Mouse (Mus musculus): ENCODE measurements around the gene Camsap1.

The Camsap1 gene

GRCm38 (mm10) chr2:25983159-25983907, at the start of gene Camsap1:
Gene Camsap1, minus strand, starts transcription at chr2:25983282.
- DNase-seq (ENCODE audit: low read depth, low spot score), result peak; percentile 100

DNA sequence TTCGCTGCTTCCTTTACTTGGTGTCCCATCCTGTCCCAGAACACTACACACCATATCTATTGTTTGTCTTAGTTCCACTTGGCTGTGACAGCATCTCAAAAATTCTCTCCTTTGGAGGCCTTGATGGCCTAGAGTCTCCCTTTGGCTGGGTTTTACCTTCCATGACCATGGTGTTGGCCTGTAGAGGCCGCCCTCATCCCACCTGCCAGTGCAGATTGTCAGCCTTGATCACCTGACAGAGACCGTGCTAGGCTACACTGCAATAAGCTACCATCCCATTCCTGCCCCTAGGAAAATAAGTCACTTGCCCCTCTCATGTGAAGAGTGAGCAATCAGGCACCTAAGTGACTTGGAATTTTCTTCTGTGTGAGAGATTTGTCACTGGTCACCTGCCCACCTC, 47.2 kb upstream of the Camsap1 start:
- DNase-seq (ENCODE audit: low read depth, low spot score), result no peak

DNA sequence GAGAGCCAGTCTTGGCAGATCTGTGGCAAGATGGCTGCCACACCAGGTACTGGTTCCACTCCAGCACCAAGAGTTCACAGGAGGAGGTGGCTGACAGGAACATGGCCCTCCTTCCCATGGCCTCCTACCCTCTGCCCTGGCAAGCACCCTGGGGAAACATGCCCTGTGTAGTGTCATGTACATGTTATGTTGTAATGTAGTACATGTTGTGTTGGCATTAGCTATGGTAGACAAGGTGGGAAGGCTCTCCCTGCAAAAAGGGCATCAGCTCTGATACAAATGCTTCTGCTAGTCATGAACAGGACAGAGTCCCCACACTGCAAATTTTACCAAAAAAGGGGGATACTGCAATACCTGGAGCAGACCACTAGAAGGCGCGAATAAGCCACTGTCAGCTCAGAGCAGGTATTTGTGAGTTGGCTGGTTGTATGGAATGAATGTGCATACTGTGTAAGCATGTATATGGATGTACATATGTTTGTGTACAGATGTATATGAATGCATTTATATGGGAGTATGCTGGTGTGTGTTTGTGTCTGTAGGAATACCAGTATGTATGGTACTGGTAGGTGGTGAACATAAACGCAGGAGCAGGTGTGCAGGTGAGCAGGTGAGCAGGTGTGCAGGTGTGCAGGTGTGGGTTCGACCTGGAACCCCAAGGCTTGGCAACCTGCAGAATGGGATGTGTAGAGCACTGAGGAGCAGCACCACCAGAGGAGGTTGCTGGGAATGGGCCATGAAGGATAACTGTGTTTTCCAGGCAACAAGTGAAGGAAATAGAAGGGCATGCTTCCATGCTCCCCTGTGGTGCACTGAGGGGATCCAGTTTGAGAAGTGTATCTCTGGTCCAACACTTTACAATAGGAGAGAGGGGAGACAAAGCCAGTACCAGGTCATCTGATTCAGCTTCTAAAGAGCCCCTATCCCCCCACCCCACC, 41.3 kb upstream of the Camsap1 start:
- peak; percentile 58 for DNase-seq (ENCODE audit: low read depth, low spot score)

DNA sequence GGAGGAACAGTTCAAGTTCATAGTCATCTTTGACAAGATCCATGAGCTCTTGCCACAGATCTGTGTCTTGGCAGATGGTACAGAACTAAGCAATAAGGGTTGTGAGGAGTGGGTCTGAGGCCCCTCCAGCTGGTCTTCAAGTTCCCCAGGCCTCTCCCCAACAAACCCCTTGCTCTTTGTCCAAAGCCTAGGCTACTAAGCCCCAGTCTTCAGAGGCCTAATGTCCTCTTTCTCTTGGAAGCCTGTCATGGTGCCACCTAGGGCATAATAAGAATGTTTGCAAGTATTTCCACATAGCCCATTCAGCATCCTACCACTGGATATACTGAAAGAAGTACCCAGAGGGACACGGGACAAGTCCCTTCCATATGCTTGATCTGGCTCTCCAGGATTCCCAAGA, 39.5 kb upstream of the Camsap1 start:
- DNase-seq (ENCODE audit: low read depth, low spot score), result no peak

DNA sequence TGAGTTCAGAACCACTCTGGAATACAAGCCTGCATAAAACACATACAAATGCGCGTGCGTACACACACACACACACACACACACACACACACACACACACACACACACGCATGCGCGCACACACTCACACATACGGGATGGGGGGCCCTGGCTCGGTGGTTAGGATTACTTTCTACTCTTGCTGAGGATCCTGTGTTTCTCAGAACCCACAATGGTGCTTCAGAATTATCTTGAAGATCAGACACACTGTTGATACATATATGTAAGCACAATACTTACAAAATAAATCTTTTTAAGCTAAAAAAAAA, 39.1 kb upstream of the Camsap1 start:
- DNase-seq (ENCODE audit: low read depth, low spot score), result no peak

DNA sequence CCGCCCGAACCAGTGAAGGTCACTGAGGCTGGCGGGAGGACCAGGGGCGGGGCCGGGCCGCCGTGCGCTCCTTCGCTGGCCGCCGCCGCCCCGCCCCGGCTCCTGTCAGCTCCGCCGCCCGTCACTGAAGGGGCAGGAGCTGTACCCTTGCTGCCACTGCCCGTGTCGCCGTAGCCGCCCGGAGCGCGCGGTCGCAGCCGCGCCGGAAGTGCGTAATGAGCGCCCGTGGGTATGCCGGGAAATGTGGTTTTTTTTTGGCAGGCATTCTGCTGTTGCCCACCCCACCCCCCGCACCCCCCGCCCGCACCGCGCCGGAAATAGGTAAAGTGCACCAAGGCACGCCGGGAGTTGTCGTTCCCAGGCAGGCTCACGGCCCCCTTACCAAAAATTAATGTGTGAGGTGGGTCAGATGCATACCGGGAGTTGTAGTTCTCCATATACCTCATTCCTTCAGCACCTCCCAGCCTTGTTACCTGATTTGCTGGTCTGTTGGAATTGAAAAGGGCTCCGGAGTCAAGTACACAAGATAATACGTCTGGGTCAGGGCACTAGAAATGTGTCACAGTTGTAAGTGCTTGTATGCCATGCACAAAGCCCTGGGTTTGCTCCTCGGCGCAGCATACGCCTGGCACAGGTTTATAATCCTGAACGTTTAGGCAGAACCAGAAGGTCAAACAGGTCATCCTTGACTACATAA, 38.6 kb upstream of the Camsap1 start, which contains the start of gene Ubac1:
TSS of gene Ubac1 (minus strand) at position 187 of the 697 bp plus-strand sequence.
- DNase-seq (ENCODE audit: low read depth, low spot score), result peak; percentile 96

GRCm38 (mm10) chr2:26020714-26021560, 37.9 kb upstream of the Camsap1 start:
- peak; percentile 25 for DNase-seq (ENCODE audit: low read depth, low spot score)

DNA sequence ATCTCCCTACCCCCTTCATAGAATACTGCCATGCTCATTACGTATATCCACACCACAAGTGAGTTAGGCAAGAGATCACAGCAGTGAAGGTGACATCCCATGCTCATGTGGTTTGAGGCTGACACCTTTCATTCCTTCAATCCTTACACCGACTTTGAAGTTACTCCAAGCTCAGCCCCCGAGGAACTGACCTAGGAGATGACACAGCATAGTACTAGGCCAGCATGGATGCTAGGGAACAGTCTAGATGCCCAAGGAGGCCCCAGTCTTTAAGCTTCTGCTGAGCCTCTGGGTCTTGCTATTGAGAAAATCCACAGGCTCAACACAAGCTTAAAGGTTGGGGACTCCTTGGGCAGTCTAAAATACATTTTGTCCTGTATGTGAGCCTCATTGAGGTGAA, 36.8 kb upstream of the Camsap1 start:
- DNase-seq (ENCODE audit: low read depth, low spot score), result no peak

- no peak for DNase-seq (ENCODE audit: low read depth, low spot score)
These were observed 34.2 kb upstream of the Camsap1 start for GRCm38 (mm10) chr2:26017326-26017725.

DNA sequence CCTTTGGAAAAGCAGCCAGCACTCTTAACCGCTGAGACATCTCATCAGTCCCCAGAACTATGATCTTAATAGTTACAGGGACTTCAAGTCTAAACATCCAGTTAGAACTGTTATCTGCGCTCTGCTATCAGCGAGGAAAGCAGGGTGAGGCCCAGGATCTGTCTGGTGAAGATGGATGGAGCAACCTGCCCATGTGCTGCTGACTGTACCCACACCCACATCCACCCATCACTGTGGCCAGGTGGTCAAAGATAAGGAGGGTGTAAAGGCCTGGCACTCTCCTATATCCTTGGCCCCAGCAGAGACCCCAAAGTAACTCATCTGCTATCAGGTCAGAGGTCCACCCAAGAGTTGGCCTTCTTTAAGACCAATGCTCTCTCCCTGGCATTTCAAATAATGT, 30.6 kb upstream of the Camsap1 start:
- DNase-seq (ENCODE audit: low read depth, low spot score), result no peak

DNA sequence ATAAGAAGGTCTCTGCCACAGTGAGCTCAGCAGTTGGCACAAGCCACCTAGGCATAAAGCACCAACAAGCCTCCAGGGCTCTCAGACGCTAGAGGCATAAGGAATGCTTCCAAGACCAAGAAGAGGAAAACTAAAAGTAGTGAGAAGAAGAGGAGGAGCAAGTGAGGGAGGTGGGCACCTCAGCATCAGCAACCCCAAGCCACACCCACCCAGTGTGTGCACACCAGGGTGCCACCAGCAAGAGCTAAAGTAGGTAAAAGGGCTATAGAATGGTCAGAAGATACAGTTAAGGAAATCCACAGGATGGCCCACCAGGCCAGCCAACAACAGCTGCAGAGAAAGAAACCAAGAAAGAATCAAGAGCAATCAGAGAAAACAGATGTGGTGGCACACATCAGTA, 28.3 kb upstream of the Camsap1 start:
- no peak for DNase-seq (ENCODE audit: low read depth, low spot score)

GRCm38 (mm10) chr2:26002001-26002400, 18.9 kb upstream of the Camsap1 start:
- no peak for DNase-seq (ENCODE audit: low read depth, low spot score)

DNA sequence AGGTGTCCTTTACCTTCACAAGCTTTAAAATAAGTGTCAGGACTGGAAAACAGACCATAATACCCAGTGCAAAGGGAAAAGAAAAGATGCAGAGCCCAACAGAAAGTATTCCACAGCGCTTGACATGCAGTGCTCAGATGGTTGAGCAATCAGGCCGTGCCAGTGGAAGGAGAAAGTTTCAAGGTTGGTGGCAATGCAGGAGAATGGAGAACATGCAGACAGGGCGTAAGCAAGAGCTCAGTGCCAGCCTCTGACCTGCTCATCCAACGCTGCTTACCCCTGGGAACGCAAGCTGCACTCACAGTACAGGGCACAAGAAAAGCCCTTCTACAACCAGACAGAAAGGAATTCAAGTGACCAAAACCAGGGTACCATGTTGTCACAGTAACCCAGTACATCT, 18.1 kb upstream of the Camsap1 start:
- DNase-seq (ENCODE audit: low read depth, low spot score), result no peak

GRCm38 (mm10) chr2:25997716-25998115, 14.6 kb upstream of the Camsap1 start:
- no peak for DNase-seq (ENCODE audit: low read depth, low spot score)

DNA sequence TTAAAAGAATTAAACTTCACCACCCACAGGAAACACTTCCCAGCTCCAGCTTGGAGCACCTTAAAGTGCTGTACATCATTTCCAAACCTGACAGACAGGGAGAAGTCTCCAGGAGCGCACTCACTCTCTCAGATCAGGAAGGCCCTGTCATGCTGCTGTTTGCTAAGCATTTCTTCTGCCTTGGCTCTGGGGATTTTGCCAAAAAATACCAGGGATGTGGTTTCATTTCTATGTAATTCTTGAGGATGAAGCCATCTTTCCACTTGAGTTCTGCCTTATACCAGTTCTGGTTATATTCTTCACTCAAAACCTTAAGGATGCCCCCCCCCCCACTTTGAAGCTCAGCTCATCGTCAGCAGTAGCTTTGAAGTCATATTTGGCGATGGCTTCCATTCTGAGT, 11.7 kb upstream of the Camsap1 start:
- DNase-seq (ENCODE audit: low read depth, low spot score), result no peak

GRCm38 (mm10) chr2:25992285-25992684, 9.2 kb upstream of the Camsap1 start:
- no peak for DNase-seq (ENCODE audit: low read depth, low spot score)

DNA sequence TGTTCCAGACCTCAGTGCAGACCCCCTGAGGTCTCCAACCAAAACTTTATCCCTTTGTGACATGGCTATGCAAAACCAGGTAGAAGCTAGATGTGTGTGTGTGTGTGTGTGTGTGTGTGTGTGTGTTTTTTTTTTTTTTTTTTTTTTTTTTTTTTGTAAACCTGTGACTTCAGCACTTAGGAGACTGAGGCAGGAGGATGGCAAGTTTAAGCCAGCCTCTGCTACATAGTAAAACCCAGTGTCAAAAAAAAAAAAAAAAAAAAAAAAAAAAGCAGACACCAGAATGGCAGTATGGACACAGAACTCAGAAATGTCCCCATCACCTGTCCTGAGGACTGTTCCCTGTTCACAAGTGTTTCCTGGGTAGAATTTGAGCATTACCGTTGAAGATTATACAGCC, 6.6 kb upstream of the Camsap1 start:
- DNase-seq (ENCODE audit: low read depth, low spot score), result no peak

DNA sequence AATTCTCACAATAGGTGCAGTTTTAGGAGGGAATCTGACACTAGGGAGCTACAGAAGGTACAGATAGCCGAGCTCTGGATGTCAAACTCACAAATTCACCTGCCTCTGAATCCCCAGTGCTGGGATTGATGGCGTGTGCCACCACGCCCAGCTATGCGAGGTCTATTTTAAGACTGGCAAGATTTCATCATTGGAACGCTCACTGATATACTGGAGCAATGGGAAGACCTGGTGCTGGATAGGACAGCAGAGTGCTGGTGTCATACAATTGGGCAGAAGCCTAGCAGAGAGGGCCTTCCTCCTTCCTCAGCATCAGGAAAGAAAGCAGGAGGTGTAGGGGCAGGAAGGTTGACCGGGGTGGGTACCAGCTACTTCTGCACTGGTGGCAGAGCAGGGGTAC, 4.7 kb upstream of the Camsap1 start:
- no peak for DNase-seq (ENCODE audit: low read depth, low spot score)

DNA sequence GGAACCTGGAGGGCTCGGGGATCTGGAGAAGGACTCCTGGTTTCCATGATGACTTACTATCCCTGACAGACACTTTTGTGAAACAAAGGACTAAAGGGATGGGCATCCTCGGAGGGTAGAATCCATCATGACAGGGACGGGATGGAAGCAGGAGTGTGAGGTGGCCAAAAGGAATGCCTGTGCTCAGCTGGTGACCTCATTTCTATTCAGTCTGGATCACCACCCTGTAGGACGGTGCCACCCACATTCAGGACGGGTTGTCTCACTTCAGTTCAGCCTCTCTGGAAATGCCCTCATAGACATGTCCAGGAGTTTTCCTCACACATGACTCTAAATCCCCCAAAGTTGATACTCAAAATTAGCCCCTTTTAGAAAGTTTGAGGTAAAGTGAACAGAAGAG, 3.5 kb upstream of the Camsap1 start:
- DNase-seq (ENCODE audit: low read depth, low spot score), result no peak

DNA sequence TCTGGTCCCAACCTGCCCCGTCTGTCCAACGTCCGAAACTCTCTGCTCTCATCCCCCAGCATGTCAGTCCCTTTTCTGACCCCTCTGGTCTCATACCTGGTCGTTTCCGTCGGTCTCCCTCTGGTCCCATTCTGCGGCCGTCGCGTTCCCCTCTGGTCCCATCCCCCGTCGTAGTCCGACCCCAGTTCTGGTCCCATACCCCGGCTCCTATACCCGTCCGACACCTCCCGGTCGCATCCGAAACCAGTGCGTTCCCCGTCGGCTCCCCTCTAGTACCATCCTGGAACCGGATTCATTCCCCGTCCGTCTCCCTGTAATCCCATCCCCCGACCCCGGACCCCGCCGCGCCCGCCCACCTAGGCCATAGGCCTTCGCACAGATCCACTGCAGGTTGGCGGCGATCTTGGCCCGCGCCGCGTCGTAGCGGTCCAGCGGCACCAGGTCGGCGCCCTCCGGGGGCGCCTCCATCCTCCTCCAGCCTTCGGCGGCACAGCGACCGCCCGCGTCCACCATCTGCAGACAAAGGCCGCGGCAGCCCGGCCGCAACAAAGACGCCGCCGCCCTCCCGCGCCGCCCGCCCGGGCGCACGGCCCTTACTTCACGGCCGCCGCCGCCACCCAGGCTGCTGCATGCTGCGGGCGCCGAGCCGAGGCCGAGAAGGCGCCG, 523 bp downstream of the Camsap1 start:
- peak; percentile 40 for DNase-seq (ENCODE audit: low read depth, low spot score)

DNA sequence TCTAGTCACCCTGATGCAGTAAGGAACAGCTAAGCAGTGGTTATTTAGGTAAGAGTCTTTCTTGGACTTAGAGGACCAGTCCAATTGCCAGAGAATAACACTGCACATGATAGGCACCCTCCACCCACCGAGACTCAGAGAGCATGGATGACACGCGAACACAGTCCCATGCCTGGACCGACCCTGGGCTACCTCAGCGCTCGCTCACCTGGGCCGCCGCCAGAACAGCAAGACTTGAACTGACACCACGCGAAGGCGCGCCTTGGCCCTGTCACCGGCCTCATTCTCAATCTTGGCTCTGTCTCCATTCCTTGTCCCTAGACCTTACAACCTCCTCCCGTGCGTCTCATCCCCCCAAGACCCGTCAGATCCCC, 1.0 kb downstream of the Camsap1 start:
- DNase-seq (ENCODE audit: low read depth, low spot score), result no peak
